ENCODE assay signal across 15 mouse cellular contexts in genomic region chr12:70776683-70777082, GRCm38 (mm10). TPM values are rescaled to one million over a fixed set of nuclear protein-coding genes. Genes with fewer than 3 reads are reported as not detected.
A peak's percentile ranks its signal among the peaks of the same experiment; 100 is the strongest.
DNase-seq lines count a peak whose midpoint lies in the region; ATAC-seq and TF ChIP-seq lines count a peak whose summit lies in the region.
"Had no signal": no experiment of that assay in that cellular context is flagged by ENCODE, and none has a peak within 500 bp of the region (broad histone marks: within the 10 kb centered on the region; RNA-seq: fewer than 3 reads in every experiment).

No protein-coding gene starts in this region.

- no peak for ATAC-seq in heart, embryonic 11.5 days (replicated peaks; ENCODE audit: insufficient number of reproducible peaks, low FRiP score, low TSS enrichment)
- no peak for ATAC-seq in neural tube, embryonic 11.5 days (ENCODE audit: insufficient read depth, low FRiP score, low TSS enrichment)
- ATAC-seq: forebrain, embryonic 13.5 days; Patski had no signal

- H3K9me3 ChIP-seq in heart, embryonic 11.5 days (replicated peaks; ENCODE audit: control insufficient read depth, low read length): no peaks in the 10 kb centered on the region
- H3K9me3 ChIP-seq in neural tube, embryonic 11.5 days (ENCODE audit: control insufficient read depth, low read length): no peaks in the 10 kb centered on the region
- H3K9me3 ChIP-seq: forebrain, embryonic 13.5 days had no signal

- no peak overlapping the region for H3K27ac ChIP-seq in heart, embryonic 11.5 days (ENCODE audit: low read depth, low read length)
- peak overlapping the region; percentile 65 for H3K27ac ChIP-seq in layer of hippocampus, adult 2 months
- H3K27ac ChIP-seq in neural tube, embryonic 11.5 days (ENCODE audit: low read depth, low read length): no peak overlapping the region
- H3K27ac ChIP-seq: forebrain, embryonic 13.5 days had no signal

- no peak overlapping the region for H3K4me2 ChIP-seq in heart, embryonic 11.5 days
- no peak overlapping the region for H3K4me2 ChIP-seq in neural tube, embryonic 11.5 days (ENCODE audit: low read depth)
- H3K4me2 ChIP-seq: forebrain, embryonic 13.5 days; midbrain, embryonic 11.5 days had no signal

- 64% methylated on average over 12 of the region's 12 CpGs for WGBS in heart, embryonic 11.5 days (ENCODE audit: insufficient replicate concordance)
- 85% methylated on average over 12 of the region's 12 CpGs for WGBS in neural tube, embryonic 11.5 days

- no peaks in the 10 kb centered on the region for H3K27me3 ChIP-seq in heart, embryonic 11.5 days (ENCODE audit: control insufficient read depth, insufficient read depth, low read length)
- H3K27me3 ChIP-seq in neural tube, embryonic 11.5 days (ENCODE audit: control insufficient read depth, insufficient read depth, low read length): no peaks in the 10 kb centered on the region
- H3K27me3 ChIP-seq: forebrain, embryonic 13.5 days; Patski had no signal

- no peak for TF ChIP-seq CTCF in layer of hippocampus, adult 2 months (conservative IDR thresholded peaks at IDR 0.05)

- peak overlapping the region; percentile 7; the same call in 1 of the 2 replicates for H3K9ac ChIP-seq in heart, embryonic 11.5 days (ENCODE audit: low read depth, low read length)
- no peak overlapping the region for H3K9ac ChIP-seq in neural tube, embryonic 11.5 days (ENCODE audit: low read length)
- H3K9ac ChIP-seq: forebrain, embryonic 13.5 days had no signal

- DNase-seq in heart, postnatal 25 days (ENCODE audit: low spot score): no peak
- peak in 1 of 2 experiments; percentile 29 for DNase-seq in layer of hippocampus, adult 2 months (ENCODE audit: low spot score in 2 of 2)
- DNase-seq in layer of hippocampus, adult 9-10 months (ENCODE audit: low spot score): no peak
- peak; percentile 7 for DNase-seq in neural tube, embryonic 11.5 days (ENCODE audit: low spot score)
- DNase-seq in neural tube, embryonic 10.5 days (ENCODE audit: extremely low spot score, low spot score): no peak
- peak; percentile 63 for DNase-seq in right cerebral cortex, postnatal 4 days
- no peak for DNase-seq in urinary bladder, postnatal 10 days (ENCODE audit: low spot score)
- DNase-seq: cerebellum, adult 8-10 months; gastrocnemius, postnatal 36 days; lung, postnatal 14 days had no signal

- no peaks in the 10 kb centered on the region for H3K36me3 ChIP-seq in heart, embryonic 11.5 days (ENCODE audit: control insufficient read depth, insufficient read depth, low read length)
- H3K36me3 ChIP-seq in neural tube, embryonic 11.5 days (ENCODE audit: control insufficient read depth, insufficient read depth, low read length): no peaks in the 10 kb centered on the region

- intact Hi-C loops in heart, postnatal 25 days (cut with DNase I): no loop called here

- H3K4me1 ChIP-seq in heart, embryonic 11.5 days (ENCODE audit: control insufficient read depth, insufficient read depth, low read length): peaks cover 7% of the 10 kb centered on the region; the same call in 1 of the 2 replicates
- no peaks in the 10 kb centered on the region for H3K4me1 ChIP-seq in neural tube, embryonic 11.5 days (ENCODE audit: control insufficient read depth, insufficient read depth, low read length)
- H3K4me1 ChIP-seq: forebrain, embryonic 13.5 days had no signal

- H3K4me3 ChIP-seq in heart, embryonic 11.5 days (ENCODE audit: low read depth, low read length): no peak overlapping the region
- peak overlapping the region; percentile 42 for H3K4me3 ChIP-seq in layer of hippocampus, adult 2 months
- H3K4me3 ChIP-seq in neural tube, embryonic 11.5 days (ENCODE audit: low read depth, low read length): no peak overlapping the region
- H3K4me3 ChIP-seq: forebrain, embryonic 13.5 days; myocyte had no signal

RNA-seq across cellular contexts. Expression of gene Frmd6, which starts 48.6 kb away (rescaled TPM):
- polyA plus RNA-seq in heart, embryonic 11.5 days (2014; fragmentation: Nextera tagmentation; extraction: Ambion mirVana): 18.7 and 23.6 TPM in 2 replicates
- total RNA-seq in heart, postnatal 25 days (2021): 10 to 100 TPM; 38.5 to 43.3 TPM
- 10 to 100 TPM; 17.6 to 18.4 TPM for total RNA-seq in layer of hippocampus, adult 2 months (2021)
- 27.8 and 28.5 TPM in 2 replicates for polyA plus RNA-seq in neural tube, embryonic 11.5 days (2014; fragmentation: Nextera tagmentation; extraction: Ambion mirVana)

Comparison
In these comparisons a context has a peak if more than half of its experiments do, and no peak if none do; other contexts are left out.
1. DNase-seq: peak in neural tube, embryonic 11.5 days (single experiment) and right cerebral cortex, postnatal 4 days (single experiment); none in heart, postnatal 25 days (single experiment), layer of hippocampus, adult 9-10 months (single experiment), neural tube, embryonic 10.5 days (single experiment) and urinary bladder, postnatal 10 days (single experiment).